Mouse (Mus musculus) yolk sac, embryonic 10.5 days (tissue): ENCODE measurements around the gene Lrrc23.
"Not testable (repeated sequence)": the region's sequence is repeated elsewhere in the genome, so short reads cannot be mapped to it uniquely, and the experiment has no call there.

Experiments
- DNase-seq: peaks from one replicate; pipeline ENCODE4 v3.0.0-alpha.2; 2017; ENCODE audit warnings: low spot score

Gene Lrrc23

GRCm38 (mm10) chr6:124779222-124779983 is at the start of gene Lrrc23:
Gene Lrrc23, minus strand, starts transcription at chr6:124779727.
- no peak for DNase-seq

GRCm38 (mm10) chr6:124828101-124828592 is 48.6 kb upstream of the Lrrc23 start:
- DNase-seq, result peak; percentile 68

- no peak for DNase-seq
Measured at GRCm38 (mm10) chr6:124822049-124822448, 42.5 kb upstream of the Lrrc23 start.

GRCm38 (mm10) chr6:124820891-124821290 is 41.4 kb upstream of the Lrrc23 start:
- no peak for DNase-seq

GRCm38 (mm10) chr6:124817971-124818370 is 38.4 kb upstream of the Lrrc23 start:
- DNase-seq, result no peak

- no peak for DNase-seq
Measured at GRCm38 (mm10) chr6:124817563-124817962, 38.0 kb upstream of the Lrrc23 start.

- no peak for DNase-seq
Measured at GRCm38 (mm10) chr6:124817125-124817524, 37.6 kb upstream of the Lrrc23 start.

- DNase-seq, result no peak
Measured at GRCm38 (mm10) chr6:124816611-124817010, 37.1 kb upstream of the Lrrc23 start.

- no peak for DNase-seq
Measured at GRCm38 (mm10) chr6:124814858-124815774, 35.6 kb upstream of the Lrrc23 start.

- no peak for DNase-seq
Measured at GRCm38 (mm10) chr6:124814448-124814847, 34.9 kb upstream of the Lrrc23 start.

GRCm38 (mm10) chr6:124813933-124814332 is 34.4 kb upstream of the Lrrc23 start, which contains the start of gene Tpi1:
Gene Tpi1, minus strand, starts transcription at chr6:124814296.
- peak; percentile 95 for DNase-seq

- DNase-seq, result peak; percentile 78
Measured at GRCm38 (mm10) chr6:124813496-124813895, 34.0 kb upstream of the Lrrc23 start.

- peak; percentile 48 for DNase-seq
Measured at GRCm38 (mm10) chr6:124812848-124813247, 33.3 kb upstream of the Lrrc23 start.

- peak; percentile 81 for DNase-seq
Measured at GRCm38 (mm10) chr6:124811701-124812560, 32.4 kb upstream of the Lrrc23 start.

GRCm38 (mm10) chr6:124811403-124811665 is 31.8 kb upstream of the Lrrc23 start:
- no peak for DNase-seq

GRCm38 (mm10) chr6:124810566-124811402 is 31.3 kb upstream of the Lrrc23 start:
- not testable (repeated sequence) for DNase-seq

- no peak for DNase-seq
Measured at GRCm38 (mm10) chr6:124809775-124810538, 30.4 kb upstream of the Lrrc23 start.

- DNase-seq, result peak; percentile 88
Measured at GRCm38 (mm10) chr6:124809052-124809774, 29.7 kb upstream of the Lrrc23 start.

GRCm38 (mm10) chr6:124808358-124809012 is 29.0 kb upstream of the Lrrc23 start, which contains the start of gene Spsb2:
Gene Spsb2, plus strand, starts transcription at chr6:124808661.
- DNase-seq, result peak; percentile 92
